Mouse (Mus musculus) left cerebral cortex, postnatal 10 days (tissue): ENCODE measurements around the gene Macf1. TPM values are rescaled to one million over a fixed set of nuclear protein-coding genes. Genes with fewer than 3 reads are reported as not detected.

ENCODE experiments used
- DNase-seq, 2 experiments: peaks; one replicate each; pipeline ENCODE4 v3.0.0; 2021 to 2022; ENCODE audit warnings: low spot score in 2 of 2, mixed read lengths in 1 of 2; ENCODE audit errors: extremely low spot score in 1 of 2
- intact Hi-C: fragments of 180-260 bp; cut with DNase I; formaldehyde crosslinking; loops from one replicate; pipeline ENCODE4 v1.15.1; 2025
- total RNA-seq, 2 experiments: library from RNA; stranded (reverse); gene quantifications; 2 replicates each; pipeline ENCODE4 v1.2.3; 2021

Macf1 gene
- total RNA-seq, 2 experiments from 2014 or later: 243 to 256 TPM

DNA sequence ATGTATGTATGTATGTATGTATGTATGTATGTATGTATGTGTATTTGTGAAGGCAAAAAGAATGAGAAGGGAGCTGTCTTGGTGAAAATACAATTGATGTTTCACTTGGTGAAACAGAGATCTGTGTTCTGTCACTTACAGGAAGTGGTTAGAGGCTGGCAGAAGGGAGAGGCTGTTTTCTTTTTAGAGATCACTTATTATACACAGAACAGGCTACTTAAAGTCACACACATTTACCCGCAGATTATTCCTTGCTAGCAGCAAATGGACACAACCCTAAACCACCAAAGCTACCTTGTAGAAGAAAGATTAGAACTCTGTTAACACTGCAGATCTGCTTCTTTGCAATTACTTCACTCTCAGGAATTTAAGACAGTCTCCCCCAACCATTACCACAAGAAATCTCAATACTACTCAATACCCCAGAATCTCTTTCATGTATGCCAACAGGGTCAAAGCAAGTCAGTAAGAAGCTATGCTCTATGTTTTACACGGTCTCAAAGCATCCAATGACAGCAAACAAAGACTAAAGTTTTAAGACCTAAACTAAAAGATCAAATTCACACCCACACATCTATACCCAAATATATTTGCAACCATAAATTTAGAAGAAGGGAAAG, 106.6 kb downstream of the Macf1 start:
- DNase-seq: no peak
- intact Hi-C loops: no loop called here

DNA sequence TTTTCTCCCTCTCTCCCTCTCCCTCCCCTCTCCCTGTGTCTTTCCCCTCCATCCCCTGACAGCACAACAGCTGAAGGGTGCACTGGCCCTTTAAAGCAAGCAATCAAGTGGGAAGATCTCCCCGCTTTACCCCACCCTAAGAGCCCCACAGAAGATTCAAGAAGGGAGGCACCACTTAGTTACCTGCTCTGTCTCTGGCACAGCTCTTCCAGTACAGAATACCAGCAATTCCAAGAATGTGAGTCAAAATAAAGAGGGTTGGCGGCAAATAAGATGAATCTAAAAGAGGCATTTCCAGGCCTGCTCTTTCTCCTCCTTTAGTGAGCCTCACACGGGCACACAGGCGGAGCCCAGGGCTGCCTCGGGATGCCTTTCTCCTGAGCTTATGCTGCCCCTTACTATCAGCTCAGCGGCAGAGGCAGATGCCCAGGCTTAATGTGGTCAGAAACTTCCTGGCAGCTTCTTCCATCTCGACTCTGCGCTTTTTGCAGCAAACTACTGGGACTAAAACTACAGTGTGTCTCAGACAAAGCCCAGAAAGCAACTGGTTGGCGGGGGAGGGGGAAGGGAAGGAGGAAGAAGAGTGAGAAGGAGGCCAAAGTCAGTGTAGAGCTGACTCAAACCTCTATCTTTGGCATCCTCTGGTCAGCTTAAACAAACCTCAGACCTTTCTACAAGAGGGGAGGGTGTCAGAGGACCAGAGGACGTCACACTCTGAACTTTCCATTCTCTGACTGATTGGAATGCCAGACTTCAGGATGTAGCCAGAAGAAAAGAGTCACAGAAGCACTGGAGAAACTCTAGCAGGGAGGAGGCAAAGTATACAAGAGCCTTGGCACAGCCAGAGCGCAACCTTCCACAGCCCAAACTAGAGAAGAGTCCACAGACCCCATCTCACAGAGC, 111.5 kb downstream of the Macf1 start:
- DNase-seq: peak in 1 of 2 experiments; percentile 51
- intact Hi-C loops: no loop called here

DNA sequence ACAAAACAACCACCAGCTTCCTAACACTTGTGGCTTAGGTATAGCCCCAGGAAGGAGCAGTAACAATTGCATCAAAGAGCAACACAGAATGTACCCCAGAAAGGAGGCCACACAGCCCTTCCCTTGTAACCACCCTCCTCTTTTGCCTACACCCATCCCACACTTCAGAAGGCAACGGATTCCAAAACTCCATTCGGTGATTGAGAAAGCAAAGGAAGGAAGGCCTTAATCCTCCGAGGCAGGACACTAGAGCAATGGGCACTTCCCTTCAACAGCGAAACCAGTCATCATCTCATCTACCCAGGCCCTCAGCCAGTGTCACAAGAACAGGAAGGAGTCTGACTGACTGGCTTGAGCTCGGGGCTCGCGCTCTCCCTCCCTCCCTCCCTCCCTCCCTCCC, 112.3 kb downstream of the Macf1 start:
- no peak for DNase-seq

DNA sequence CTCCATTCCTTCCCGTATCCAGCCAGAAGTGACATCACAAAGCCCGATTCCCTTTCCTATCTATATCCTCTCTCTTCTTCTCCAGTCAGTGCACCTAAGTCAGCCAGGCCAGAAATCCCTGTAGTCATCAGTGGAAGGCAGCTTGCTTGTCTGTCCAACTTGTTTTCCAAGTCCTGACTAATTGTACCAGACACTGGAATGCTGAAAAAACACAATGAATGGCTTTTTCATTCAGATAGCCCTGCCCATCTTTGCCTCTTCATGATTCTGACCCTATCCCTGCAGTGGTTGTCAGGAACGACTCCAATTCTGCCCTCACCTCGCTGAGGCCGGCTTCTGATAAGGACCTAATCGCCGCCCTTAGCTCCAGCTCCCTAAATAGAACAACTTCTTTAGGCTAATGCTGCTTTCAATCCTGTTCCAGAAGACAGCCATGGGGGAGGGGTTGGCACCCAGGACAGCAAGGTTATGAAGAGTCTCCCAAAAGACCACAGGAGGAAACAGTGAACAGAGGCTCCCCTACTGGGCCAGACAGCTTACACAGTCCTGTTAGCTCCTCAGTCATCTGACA, 118.8 kb downstream of the Macf1 start:
- peak in 1 of 2 experiments; percentile 32 for DNase-seq
- intact Hi-C loops: no loop called here

More for the DNA sequence above, 112.3 kb downstream of the Macf1 start:
- intact Hi-C loops: no loop called here

DNA sequence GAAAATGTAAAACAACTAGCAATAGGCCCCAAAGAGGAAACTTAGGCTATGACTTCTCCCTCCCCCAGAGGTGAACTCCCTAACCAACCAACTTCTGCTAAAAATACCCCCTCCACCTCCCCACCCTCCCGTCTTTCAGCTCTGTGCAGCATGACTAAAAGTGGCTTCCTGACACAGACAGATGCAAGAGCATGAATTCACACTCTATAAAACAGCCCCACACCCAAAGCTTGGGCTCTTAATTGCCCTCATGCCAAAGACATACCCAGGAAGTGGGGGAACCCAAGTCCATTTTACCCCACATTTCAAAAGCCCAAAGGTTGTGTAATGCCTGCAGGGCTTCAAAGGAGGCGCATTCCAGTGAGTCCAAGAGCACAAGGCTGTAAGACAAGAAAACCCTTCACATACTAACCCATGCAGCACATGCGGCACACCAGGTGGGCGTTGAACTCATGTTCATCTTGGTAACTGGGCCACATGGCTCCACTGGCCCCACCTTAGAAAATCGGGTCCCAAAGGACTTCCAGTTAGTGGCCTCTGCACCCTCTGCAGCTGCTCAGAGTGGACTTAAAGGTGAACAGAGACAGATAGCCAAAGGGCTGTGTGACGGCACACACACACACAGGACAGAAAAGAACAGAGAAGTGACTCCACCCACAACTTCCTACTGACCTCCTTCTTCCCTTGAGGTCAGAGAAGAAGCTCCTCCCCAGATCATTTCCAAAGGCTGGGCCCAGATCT, 119.9 kb downstream of the Macf1 start:
- intact Hi-C loops: no loop called here

DNA sequence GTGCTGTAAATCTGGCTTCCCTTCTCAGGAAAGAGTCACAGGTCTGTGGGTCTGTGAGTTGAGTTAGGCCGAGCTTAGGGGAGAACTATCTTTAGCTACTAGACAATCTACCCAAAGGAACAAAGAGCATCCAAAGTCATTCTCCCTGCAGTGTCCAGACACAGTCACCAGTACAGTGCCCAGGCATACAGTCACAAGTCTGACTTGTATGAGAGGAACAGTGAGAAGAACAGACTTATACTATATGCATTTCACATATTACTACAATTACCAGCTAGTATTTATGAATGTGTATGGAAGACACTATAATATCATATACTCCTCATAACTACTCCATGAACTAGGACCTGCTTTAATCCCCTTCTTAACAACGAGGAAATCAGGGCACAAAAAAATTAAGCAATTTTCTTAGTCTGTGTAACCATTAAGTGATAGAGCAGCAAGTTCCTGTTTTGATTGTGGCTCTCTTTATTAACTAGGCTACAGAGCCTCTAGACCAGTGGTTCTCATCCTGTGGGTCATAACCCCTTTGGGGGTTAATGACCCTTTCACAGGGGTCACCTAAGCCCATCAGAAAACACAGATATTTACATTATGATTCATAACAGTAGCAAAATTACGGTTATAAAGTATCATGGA, 121.9 kb downstream of the Macf1 start:
- DNase-seq: no peak
- intact Hi-C loops: no loop called here

More for the DNA sequence above, 119.9 kb downstream of the Macf1 start:
- DNase-seq: no peak

DNA sequence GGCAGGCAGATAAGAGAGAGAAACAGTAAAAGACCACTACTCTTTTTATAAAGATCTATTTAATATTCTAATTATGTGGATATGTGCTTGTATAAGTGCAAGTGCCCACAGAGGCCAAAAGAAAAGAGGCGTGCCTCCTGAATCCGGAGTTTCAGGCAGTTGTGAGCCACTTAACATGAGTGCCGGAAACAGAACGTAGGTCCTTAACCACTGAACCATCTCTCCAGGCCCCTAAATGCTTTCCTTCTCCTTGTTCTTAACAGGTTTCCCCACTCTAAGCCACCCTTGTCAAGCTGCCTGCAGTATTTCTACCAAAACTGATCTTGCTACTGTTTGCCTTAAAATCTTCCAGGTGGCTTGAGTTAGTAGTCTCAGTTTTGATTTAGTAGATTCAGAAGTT, 123.3 kb downstream of the Macf1 start:
- DNase-seq: no peak
- intact Hi-C loops: no loop called here

DNA sequence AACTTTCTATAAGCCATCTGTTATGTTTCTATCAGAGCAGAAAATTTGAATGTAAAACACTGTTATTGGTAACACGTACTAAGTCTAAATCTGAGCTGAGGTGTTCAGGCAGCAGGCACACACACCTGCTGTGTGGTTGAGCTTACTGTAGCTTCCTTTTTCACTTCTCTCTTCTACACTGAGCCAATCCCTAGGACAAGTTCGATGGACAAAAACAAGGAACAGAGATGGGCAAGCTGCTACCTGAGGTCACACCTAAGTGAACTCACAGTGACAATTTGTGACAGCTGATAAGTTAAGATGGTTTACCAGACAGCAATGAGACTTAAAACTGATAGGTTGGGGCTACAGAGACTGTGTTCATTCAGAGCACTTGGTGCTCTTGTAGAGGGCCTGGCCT, 125.7 kb downstream of the Macf1 start:
- intact Hi-C loops: no loop called here
- no peak for DNase-seq

DNA sequence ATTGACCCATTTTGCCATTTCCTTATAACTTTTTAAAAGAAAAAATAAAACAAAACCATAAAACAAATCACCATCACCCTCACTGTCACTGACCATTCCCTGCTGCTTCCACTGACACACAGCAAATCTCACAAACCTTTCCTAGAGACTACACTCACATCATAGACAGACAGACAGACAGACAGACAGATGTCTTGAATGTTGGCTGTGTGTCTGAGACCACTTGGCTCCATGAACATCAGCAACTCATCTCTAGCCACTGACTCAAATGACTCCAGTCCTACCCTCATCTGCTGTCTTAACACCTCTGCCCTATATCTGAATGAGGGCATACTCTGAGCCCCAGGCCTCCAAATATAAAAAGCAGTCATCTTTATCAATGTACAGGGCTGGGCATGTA, 128.9 kb downstream of the Macf1 start:
- intact Hi-C loops: no loop called here
- no peak for DNase-seq

DNA sequence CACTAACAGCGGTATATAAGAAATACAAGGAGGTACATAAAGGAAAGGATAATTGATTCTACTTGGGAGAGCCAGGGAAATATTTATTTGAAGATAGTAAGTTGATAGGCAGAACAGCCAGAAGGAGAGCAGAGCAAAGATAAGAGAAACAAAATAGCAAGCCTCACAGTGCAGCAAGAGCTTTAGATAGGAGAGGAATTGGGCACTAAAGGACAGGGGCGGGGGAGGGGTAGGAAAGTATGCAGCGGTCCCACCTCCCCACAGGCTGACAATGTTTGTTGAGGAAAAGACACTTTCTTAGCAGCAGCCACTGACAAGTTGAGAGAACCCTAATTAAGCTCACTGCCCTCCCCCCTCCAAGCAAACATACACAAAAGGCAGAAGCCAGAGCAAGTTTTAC, 131.5 kb downstream of the Macf1 start:
- no peak for DNase-seq
- intact Hi-C loops: no loop called here

DNA sequence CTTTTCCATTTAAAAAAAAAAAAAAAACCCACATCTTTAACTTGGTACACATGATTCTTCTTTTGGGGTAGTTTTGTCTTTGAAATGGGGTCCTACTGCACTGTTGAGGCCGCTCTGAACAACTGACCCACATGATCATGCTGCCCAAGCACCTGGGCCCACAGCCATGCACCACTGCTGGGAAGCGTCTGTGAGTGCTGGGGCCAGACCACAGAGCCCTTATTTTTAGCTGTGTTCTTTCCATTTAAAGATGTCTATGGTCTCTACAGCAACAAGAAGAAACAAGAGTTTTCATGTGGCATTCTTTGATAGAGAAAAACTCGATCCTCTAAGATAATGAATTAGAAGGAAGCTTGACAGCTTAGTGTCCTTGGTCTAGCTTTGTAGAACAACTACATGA, 135.8 kb downstream of the Macf1 start:
- DNase-seq: no peak
- intact Hi-C loops: no loop called here

DNA sequence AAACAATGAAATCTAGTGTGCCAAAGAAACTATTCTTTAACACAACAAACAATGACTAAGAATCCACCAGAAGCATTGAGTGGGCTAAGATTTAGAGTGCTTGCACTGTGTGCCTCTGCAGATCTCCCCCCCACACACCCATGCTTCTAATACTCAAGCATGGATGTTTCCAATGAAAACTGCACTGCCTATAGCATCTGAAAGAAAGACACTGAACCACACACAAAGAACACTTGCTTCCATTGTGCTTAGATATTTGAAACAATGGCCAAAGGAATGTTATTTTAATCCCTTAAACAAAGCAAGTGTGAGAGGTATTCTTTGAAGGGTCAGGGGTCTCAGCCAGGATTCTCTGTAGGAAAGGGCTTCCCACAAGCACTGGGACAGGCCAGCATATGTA, 140.5 kb downstream of the Macf1 start:
- DNase-seq: no peak
- intact Hi-C loops: no loop called here

DNA sequence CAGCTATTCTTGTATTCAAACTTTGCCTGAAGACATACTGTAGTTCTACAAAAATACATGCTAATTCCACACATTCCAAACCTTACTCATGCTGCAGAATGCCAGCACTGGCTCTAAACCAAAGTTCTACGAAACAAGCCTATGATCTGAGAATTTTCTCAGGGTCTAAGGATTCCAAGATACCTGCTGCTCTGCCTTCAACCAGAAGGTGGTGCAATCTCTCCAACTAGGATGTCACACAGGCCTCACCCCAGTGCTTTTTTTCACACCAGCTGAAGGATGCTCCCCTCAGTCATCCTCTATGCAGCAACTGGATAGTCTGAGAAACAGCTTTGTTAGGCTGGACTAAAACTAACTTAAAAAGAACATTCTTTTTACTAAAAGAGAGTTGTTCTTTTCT, 148.9 kb downstream of the Macf1 start:
- intact Hi-C loops: loop anchor here (2.0 kb wide), 1 partner anchor 50 kb away; no protein-coding TSS in a partner anchor
- peak; percentile 71 to 78 for DNase-seq

DNA sequence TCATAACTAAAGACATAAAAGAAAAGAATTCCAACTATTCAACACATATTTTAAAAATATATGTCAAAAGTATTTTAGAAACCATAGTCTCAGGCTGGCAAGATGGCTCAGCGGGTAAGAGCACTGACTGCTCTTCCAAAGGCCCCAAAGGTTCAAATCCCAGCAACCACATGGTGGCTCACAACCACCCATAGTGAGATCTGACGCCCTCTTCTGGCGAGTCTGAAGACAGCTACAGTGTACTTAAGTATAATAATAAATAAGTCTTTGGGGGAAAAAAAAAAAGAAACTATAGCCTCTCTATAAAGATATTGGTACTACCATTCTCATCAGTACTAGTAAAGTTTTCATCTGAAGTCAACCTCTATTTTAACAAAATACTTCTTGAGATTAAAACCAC, 152.2 kb downstream of the Macf1 start:
- no peak for DNase-seq
- intact Hi-C loops: no loop called here

DNA sequence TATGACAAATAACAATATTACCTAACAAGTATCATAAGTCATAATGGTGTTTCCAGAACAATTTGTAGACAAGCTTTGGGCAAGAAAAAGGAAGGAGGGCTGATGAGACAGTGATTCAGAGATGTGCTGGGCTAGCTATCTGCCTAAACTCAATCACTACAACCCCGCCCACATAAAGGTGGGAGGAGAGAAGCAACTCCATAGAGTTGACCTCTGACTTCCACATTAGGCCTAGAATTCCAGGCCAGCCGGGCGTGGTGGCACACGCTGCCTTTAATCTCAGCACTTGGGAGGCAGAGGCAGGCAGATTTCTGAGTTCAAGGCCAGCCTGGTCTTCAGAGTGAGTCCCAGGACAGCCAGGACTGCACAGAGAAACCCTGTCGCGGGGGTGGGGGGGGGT, 153.2 kb downstream of the Macf1 start:
- no peak for DNase-seq
- intact Hi-C loops: no loop called here

DNA sequence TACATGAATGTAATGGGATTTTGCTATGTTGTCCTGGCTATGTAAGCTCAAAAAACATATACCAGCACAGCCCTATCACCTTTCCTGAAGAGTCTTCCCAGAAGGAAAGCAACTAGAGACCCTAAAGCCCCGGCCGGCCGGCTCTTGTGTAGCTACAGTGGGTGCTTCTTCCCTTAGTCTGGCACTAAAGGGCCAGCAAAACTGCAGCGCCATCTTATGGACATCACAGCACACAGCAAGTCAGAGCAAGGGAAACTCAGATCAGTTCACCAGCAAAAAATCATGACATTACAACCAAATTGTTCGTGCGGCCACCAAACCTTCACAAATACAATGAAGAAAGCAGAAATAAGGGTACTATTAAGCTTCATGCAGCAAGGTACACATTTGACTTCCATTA, 154.9 kb downstream of the Macf1 start:
- intact Hi-C loops: loop anchor here (5.0 kb wide), 1 partner anchor 138 kb away; no protein-coding TSS in a partner anchor
- DNase-seq: peak; percentile 31 to 55

DNA sequence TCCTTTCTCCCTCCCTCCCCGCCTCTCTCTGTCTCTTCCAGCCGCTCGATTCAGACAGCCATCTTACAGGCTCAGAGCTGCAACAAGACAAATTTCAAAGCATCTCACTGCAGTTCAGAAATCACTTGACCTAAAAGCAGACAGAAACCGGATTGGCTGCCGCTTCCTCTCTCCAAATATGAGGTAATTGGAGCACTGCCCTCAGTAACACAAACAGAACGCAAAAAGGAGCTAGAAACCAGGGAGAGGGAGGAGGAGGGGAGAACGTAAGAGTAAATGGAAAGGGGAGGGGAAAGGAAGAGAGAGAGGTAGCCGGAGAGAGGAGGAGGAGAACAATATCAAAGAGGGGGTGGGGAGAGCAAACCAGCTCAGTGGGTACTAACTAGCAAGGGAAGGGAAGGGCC, 156.6 kb downstream of the Macf1 start:
- DNase-seq: peak; percentile 40 to 43
- intact Hi-C loops: loop anchor here (5.0 kb wide), 1 partner anchor 140 kb away; no protein-coding TSS in a partner anchor

DNA sequence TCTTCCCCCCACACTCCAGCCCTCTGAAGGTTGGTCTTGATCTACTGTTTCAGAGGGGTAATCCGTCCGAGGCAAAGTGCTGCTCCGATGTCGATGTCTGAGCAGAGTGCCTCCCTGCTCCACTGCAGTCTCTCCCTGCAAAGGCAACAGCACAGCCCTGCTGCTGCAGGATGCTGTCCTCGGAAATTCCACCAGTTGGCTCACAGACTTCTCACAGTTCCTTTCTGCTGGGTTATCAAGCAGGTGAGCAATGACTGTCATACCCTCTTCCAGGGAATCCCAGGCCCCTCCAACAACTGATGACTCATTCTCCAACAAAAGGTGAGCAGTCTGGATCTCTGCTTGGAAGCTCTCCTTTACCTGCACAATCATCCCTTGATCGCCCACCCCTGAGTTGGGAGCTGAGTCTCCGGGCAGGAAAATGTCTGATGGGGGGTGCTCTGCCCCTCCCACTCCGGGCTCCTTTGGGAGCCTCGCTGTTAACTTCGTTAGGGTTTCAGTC, 157.3 kb downstream of the Macf1 start:
- no peak for DNase-seq
- intact Hi-C loops: loop anchor here (5.0 kb wide), 1 partner anchor 140 kb away; no protein-coding TSS in a partner anchor
